Mouse (Mus musculus) activated CD4-positive, CD25-positive, alpha-beta regulatory T cell, adult 4 months (primary cell): ENCODE measurements around the gene Hoxa11. TPM values are rescaled to one million over a fixed set of nuclear protein-coding genes. Genes with fewer than 3 reads are reported as not detected.

Source experiments
- ATAC-seq: one replicate; pipeline ENCODE4 v1.8.0; 2017
- polyA plus RNA-seq, 2 experiments: library from polyadenylated mRNA; unstranded; fragments of 100-300 nt; shearing (Covaris generic); gene quantifications; one replicate each; pipeline ENCODE4 v1.2.1; 2017

Hoxa11 gene
- polyA plus RNA-seq, 2 experiments from 2014 or later = not detected

GRCm38 (mm10) chr6:52220003-52220864 lies 25.4 kb downstream of the Hoxa11 start:
- ATAC-seq = no peak

GRCm38 (mm10) chr6:52219234-52219942 lies 26.2 kb downstream of the Hoxa11 start:
- ATAC-seq = no peak

- ATAC-seq = no peak
These were observed 26.9 kb downstream of the Hoxa11 start for GRCm38 (mm10) chr6:52218643-52219215.

- no peak for ATAC-seq
These were observed 27.5 kb downstream of the Hoxa11 start for GRCm38 (mm10) chr6:52217895-52218642.

GRCm38 (mm10) chr6:52217459-52217768 lies 28.2 kb downstream of the Hoxa11 start:
- peak; percentile 5 for ATAC-seq

- no peak for ATAC-seq
These were observed 28.7 kb downstream of the Hoxa11 start for GRCm38 (mm10) chr6:52216691-52217458.

GRCm38 (mm10) chr6:52215771-52216535 lies 29.7 kb downstream of the Hoxa11 start:
- no peak for ATAC-seq

- ATAC-seq = no peak
These were observed 30.5 kb downstream of the Hoxa11 start for GRCm38 (mm10) chr6:52215070-52215469.

GRCm38 (mm10) chr6:52214271-52214670 lies 31.3 kb downstream of the Hoxa11 start:
- ATAC-seq = no peak

GRCm38 (mm10) chr6:52213119-52213986 lies 32.3 kb downstream of the Hoxa11 start, which contains the start of the genes Hoxa3 and Gm28308:
TSS of gene Hoxa3 (minus strand) at chr6:52213336.
TSS of gene Gm28308 (minus strand) at chr6:52213339.
- ATAC-seq = no peak

- peak; percentile 7 for ATAC-seq
These were observed 33.0 kb downstream of the Hoxa11 start for GRCm38 (mm10) chr6:52212556-52213118.

GRCm38 (mm10) chr6:52211961-52212360 lies 33.6 kb downstream of the Hoxa11 start:
- peak; percentile 17 for ATAC-seq

- ATAC-seq = peak; percentile 79
These were observed 34.3 kb downstream of the Hoxa11 start for GRCm38 (mm10) chr6:52211170-52211935.

- ATAC-seq = no peak
These were observed 35.9 kb downstream of the Hoxa11 start for GRCm38 (mm10) chr6:52209685-52210046.

- no peak for ATAC-seq
These were observed 36.5 kb downstream of the Hoxa11 start for GRCm38 (mm10) chr6:52208868-52209684.

GRCm38 (mm10) chr6:52208072-52208867 lies 37.3 kb downstream of the Hoxa11 start, which contains the start of gene Hoxa6:
TSS of gene Hoxa6 (minus strand) at chr6:52208722.
- ATAC-seq = no peak

GRCm38 (mm10) chr6:52207684-52207976 lies 38.0 kb downstream of the Hoxa11 start:
- no peak for ATAC-seq
